Mouse (Mus musculus): ENCODE results near the gene Mier3. TPM values are rescaled to one million over a fixed set of nuclear protein-coding genes. Genes with fewer than 3 reads are reported as not detected.

Mier3 gene
- total RNA-seq (2015; ENCODE audit: low replicate concordance) (18.4 and 24.8 TPM in 2 replicates), total RNA-seq (2017; ENCODE audit: low replicate concordance) (34.7 and 39.4 TPM in 2 replicates)

DNA sequence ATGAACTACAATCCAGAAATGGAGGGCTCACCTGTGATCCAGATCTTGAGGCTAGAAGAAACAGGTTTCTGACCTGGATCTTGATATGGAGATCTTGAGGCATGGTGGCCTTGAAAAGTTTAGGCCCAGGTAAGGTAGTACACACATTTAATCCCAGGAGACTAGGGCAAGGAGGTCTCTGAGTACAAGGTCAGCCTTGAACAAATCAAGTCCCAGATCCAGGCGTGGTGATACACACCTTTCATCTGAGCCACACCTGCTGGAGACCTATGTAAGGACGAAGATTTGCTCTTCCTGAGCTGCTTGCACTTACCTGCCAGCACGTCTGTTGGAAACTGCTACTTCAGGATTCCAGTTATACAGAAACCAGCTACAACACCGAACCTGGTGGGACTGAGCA, at the start of gene Mier3:
Gene Mier3 (plus strand): TSS at position 301 of the 400 bp plus-strand sequence.
- no peak for ATAC-seq (replicated peaks; ENCODE audit: low FRiP score, poor library complexity, severe bottlenecking)

DNA sequence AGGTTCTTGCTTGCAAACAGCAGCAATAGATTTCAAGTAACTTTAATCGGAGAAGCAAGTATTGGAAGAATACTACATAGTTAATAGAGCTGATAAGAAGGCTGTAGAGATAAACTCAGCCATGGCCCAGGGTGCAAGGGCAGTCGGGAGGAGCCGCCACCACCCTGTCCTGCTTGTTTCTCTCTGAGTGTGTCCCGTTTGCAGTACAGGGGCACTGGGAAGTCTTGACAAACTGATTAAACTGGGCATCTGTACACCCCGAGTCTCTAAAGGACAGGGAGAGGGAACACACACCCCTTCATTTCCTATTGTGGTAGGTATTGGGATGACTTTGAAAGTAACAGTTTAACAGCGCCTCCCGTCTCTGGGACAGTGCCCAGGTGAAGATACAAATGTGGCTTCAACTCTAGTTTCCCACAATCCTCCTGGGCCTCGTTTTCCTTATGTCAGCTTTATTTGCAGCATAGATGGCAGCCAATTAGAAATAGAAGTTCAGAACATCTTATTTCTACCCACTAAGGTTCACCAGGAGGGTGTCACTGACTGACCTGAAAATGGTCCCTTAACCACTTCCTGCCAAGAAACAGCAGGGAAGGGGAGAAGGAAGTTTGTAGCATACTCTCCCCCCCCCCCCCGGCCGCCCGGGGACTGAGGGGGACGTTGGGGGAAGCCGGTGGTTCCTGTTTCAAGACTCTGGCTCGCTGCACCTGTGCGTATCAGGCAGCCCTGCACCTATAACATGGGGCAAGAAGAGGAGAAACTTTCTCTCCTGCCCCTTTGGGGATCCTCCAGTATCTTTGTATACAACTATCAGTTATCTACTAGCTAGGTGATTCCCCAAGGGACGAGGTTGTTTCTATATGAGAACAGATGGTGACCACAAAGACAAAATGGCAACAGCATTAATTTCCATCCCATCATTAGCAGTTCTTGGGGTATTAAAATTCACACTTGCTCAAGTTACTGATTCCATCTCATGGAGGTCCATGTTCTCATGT, 46.3 kb upstream of the Mier3 start:
- ATAC-seq (replicated peaks; ENCODE audit: low FRiP score, poor library complexity, severe bottlenecking): peak; percentile 79

DNA sequence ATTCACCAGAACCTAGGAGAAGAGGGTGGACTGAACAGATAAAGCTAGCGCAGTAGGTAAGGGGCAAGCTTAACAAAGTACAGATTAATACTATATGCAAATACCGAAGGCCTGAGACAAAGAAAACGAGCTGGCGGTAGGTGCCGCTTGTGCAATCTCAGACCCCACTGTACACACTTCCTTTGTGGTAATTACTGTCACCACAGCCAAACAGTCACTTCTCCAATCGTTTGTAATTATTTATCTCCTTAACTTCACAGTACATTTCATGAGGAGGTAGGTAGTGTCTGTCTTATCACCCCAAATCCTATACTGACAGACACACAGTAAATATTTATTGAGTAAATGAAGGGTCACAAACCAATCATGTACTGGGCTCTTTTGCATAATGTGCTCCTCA, 40.5 kb upstream of the Mier3 start:
- no peak for ATAC-seq (replicated peaks; ENCODE audit: low FRiP score, poor library complexity, severe bottlenecking)

- ATAC-seq (replicated peaks; ENCODE audit: low FRiP score, poor library complexity, severe bottlenecking): no peak
These were observed 37.1 kb upstream of the Mier3 start for GRCm38 (mm10) chr13:111643636-111644035.

DNA sequence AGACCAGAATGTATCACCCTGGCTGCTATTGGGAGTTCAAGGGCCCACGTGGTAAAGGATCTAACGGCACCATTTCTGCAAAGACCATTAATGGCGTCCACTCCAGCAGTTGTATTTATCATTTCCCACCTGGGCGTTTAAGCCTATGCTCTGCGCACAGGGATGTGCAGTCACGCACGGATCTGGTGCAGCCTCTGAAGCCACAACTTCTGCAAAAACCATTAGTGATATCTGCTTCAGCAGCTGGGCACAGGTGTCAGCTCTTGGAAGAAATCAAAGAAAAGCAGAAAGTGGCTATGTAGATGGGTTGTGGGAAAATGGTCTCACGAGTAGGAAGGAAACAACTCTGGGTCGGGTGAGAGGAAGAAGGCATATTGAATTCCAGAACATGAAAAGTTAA, 34.6 kb upstream of the Mier3 start:
- no peak for ATAC-seq (replicated peaks; ENCODE audit: low FRiP score, poor library complexity, severe bottlenecking)

- ATAC-seq (replicated peaks; ENCODE audit: low FRiP score, poor library complexity, severe bottlenecking): no peak
These were observed 33.5 kb upstream of the Mier3 start for GRCm38 (mm10) chr13:111647279-111647678.

GRCm38 (mm10) chr13:111651020-111651419, 29.8 kb upstream of the Mier3 start:
- no peak for ATAC-seq (replicated peaks; ENCODE audit: low FRiP score, poor library complexity, severe bottlenecking)

DNA sequence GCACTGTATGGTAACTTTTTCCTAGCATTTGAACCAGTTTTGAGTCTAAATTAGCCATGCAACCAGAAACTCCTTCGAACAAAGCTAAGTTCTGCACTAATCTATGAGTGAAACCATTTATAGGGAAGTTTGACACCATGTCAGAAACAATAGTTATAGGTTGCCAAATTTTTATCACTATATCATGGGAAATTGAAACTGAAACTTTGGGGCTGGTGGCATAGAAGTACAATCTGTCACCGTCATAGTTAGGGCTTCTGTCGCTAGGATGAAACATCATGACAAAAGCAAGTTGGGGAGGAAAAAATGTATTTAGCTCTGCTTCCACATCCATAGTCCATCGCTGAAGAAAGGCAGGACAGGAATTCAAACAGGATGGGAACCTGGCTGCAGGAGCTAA, 25.5 kb upstream of the Mier3 start:
- no peak for ATAC-seq (replicated peaks; ENCODE audit: low FRiP score, poor library complexity, severe bottlenecking)

DNA sequence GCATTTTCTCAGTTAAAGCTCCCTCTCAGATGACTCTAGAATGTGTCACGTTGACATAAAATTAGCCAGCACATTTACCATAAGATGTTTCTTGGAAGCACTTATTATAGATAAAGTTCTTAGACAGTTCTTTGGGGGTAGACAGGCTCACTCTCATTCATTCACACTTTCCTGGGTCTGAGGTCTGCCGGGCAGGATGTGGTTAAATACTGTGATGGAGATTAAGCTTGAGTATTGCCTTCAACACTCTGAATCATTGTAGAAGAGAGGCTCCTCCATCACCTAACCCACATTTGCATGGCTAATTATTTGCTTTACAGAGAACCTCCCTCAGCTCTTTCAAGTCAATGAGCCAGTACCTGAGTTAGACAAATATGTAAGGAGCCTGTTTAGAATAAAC, 24.9 kb upstream of the Mier3 start:
- 0 out of 2 replicates have a peak, but pooled peaks have one; percentile 13 for ATAC-seq (replicated peaks; ENCODE audit: low FRiP score, poor library complexity, severe bottlenecking)

- peak; percentile 76 for ATAC-seq (replicated peaks; ENCODE audit: low FRiP score, poor library complexity, severe bottlenecking)
These were observed 24.5 kb upstream of the Mier3 start for GRCm38 (mm10) chr13:111656309-111656708.

DNA sequence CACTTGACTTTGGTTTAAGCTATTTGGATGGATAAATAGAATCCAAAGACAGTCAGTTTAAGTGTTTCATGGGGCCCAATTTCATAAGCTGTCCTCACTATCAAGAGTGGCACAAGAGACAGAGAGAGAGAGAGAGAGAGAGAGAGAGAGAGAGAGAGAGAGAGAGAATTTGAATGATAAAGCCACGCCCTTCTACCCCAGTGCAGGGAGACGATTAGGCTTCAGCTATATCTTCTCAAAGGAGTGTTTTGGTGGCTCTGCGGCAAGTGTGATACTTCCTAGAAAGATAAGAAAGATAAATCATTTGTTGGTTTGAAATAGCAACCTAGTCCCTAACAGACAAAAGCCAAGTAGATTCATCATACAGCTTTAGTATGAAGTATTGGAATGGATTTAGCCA, 24.0 kb upstream of the Mier3 start:
- ATAC-seq (replicated peaks; ENCODE audit: low FRiP score, poor library complexity, severe bottlenecking): peak; percentile 74

DNA sequence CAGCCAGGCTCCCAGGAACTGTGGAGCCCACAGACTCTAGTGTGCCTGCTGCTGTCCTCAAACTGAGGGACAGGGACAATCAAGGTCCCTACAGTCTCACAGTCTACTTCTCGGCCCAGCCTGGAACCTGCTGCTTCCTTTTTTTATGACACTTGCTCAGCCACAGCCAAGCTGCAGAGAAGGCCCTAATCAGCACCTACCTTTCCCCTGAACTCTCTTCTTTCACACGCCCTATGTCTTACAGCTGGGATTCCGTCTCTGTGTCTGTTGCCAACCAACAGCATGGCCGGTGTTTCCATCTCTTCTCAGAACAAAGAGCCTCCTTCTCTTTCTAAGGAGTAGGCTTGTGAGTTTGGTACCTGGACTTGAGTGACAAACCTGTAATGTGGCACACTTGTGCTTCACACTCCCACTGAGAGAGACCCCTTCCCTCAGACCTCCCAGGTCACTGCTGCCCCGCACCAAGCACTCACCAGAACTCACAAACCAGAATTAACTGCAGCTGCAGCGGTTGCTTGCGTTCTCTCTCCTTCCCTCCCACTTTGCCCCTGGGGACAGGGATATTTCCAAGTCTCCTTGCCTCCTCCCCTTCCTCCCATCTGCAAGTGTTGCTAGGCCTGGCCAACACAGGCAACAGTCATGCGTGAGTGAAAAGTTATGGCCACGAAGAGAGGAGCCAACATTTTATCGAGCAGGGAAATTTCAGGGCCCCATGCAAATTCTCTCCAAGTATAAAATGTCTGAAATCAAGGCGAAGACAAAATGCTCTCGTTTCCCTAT, 22.1 kb upstream of the Mier3 start:
- 0 out of 2 replicates have a peak, but pooled peaks have one; percentile 5 for ATAC-seq (replicated peaks; ENCODE audit: low FRiP score, poor library complexity, severe bottlenecking)

GRCm38 (mm10) chr13:111659430-111659829, 21.3 kb upstream of the Mier3 start:
- no peak for ATAC-seq (replicated peaks; ENCODE audit: low FRiP score, poor library complexity, severe bottlenecking)

DNA sequence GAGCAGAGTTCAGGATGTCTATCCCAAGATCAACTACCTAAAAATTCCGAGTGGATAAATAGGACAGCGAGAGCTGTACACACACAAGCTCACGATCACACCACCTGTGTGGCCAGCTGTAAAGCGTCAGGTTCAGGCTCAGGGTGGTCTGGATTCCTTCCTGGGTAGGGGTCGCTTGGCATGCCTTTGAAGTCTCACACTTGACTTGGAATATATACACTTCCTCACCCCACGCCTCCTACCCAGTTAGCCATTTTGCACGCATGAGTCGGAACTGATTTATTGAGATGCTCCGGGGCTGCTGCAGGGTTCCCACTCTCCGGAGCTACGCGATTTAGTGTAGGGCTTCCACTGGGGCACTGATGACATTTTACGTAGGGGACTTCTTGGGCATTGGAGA, 20.7 kb upstream of the Mier3 start:
- ATAC-seq (replicated peaks; ENCODE audit: low FRiP score, poor library complexity, severe bottlenecking): no peak

DNA sequence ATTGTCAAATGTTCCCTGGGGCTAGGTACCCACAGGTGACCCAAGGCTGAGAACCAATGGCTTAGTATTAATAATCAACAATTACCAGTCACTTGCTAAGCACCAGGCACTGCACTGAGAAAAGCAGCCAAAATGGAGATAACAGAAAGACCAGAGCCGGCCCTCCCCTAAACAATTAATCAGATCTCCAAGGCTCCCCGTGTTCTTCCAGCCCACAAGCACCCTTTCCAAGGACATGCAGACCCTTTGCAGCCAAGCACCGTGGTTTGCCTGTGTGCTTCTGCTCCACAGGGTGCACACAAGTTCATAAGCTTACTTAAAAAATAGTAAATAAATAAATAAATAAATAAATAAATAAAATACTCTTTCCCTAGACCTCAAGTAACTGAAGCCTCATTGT, 20.2 kb upstream of the Mier3 start:
- no peak for ATAC-seq (replicated peaks; ENCODE audit: low FRiP score, poor library complexity, severe bottlenecking)

DNA sequence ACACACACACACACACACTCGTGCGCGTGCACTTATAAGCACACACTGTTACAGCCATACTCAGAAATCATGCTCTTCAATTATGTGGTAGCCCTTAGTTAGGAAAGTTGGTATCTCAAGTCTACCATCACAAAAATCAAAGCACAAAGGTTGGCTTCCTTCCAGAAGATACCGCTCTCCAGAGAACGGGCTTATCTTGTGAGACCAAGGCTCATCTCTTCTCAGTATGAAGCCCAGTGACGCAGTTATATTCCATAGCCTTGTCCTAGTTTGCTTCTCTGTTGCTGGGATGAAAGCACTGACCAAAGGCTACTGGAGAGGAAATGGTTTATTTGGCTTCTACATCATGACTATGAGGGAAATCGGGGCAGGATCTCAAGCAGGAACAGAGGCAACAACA, 12.8 kb upstream of the Mier3 start:
- ATAC-seq (replicated peaks; ENCODE audit: low FRiP score, poor library complexity, severe bottlenecking): no peak

DNA sequence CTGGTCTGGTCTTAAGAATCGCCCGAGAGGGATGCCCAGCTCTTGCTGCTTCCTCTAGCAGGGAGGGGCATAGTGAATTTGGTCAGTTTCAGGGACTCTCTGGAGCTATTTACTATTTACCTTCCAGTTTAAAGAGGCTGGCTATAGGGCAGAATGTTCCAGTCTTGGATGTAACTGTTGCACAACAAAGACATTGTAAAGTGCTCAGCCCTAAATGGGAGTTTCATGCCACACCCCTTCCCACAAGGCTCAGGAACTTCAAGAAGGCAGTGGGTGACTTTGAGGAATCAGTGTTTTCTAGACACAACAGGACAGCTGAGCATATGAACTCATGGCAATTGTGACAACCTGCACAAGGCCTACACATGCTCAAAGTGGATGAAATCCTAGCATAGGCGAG, 3.9 kb upstream of the Mier3 start:
- ATAC-seq (replicated peaks; ENCODE audit: low FRiP score, poor library complexity, severe bottlenecking): no peak

DNA sequence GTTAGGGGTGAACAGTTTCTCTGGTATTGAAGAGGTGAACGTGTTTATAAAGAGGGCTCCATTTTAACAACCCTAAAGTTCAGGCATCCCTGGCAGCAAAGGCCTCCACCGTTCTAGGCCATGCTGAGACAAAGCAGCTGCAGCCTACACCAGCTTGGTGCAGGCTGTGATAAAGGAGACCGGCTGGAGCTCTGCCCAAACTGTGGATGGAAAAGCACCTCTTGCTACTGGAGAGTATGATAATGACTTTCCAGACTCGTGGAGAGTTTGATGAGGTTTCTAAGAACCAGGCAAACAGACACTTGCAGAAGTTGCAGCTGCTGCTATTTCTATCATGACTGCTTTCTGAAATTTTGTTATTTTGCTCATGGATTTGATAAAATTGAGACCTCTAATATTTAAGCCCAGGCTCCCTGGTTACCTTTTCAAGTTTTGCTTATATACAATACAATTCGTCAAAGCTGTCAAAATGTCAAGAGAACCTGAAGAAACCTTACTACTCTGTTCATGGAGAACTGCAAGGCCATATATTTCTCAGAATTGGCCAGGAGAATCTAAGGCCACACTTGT, 3.4 kb downstream of the Mier3 start:
- peak; percentile 63 for ATAC-seq (replicated peaks; ENCODE audit: low FRiP score, poor library complexity, severe bottlenecking)

GRCm38 (mm10) chr13:111685751-111686462, 5.1 kb downstream of the Mier3 start:
- ATAC-seq (replicated peaks; ENCODE audit: low FRiP score, poor library complexity, severe bottlenecking): peak; percentile 61
